Mouse (Mus musculus) lung, embryonic 16.5 days (tissue): Measurements from ENCODE around the gene Rtn2. TPM values are rescaled to one million over a fixed set of nuclear protein-coding genes. Genes with fewer than 3 reads are reported as not detected.
"Not testable (repeated sequence)": the region's sequence is repeated elsewhere in the genome, so short reads cannot be mapped to it uniquely, and the experiment has no call there.

Experiments used
- ATAC-seq: fragments of 200-750 bp; cut with Nextera tagmentation; 2 replicates; pipeline ENCODE4 v1.8.0; 2017; ENCODE audit warnings: low read depth, mild to moderate bottlenecking, moderate library complexity
- H3K27ac ChIP-seq: fragments of 300-500 bp; sonication (generic); 2 replicates; pipeline ENCODE4 v1.5.1; 2014; ENCODE audit warnings: mild to moderate bottlenecking, control low read depth, low read length
- H3K27me3 ChIP-seq: fragments of 300-500 bp; sonication (generic); 2 replicates; pipeline ENCODE4 v1.6.1; 2014; ENCODE audit warnings: low read depth, low read length, mixed read lengths; ENCODE audit not compliant: control insufficient read depth, insufficient read depth
- H3K36me3 ChIP-seq: fragments of 300-500 bp; sonication (generic); 2 replicates; pipeline ENCODE4 v1.6.1; 2014; ENCODE audit warnings: low read length; ENCODE audit not compliant: control insufficient read depth, insufficient read depth
- H3K4me1 ChIP-seq: fragments of 300-500 bp; sonication (generic); replicated peaks from 2 replicates; pipeline ENCODE4 v1.6.1; 2014; ENCODE audit warnings: low read length, mixed read lengths; ENCODE audit not compliant: control insufficient read depth, insufficient read depth
- H3K4me2 ChIP-seq: fragments of 300-500 bp; sonication (generic); 2 replicates; pipeline ENCODE4 v1.6.1; 2014; ENCODE audit warnings: low read depth, low read length, control low read depth
- H3K4me3 ChIP-seq: fragments of 300-500 bp; sonication (generic); 2 replicates; pipeline ENCODE4 v1.5.1; 2014; ENCODE audit warnings: mild to moderate bottlenecking, low read length, control low read depth
- H3K9ac ChIP-seq: fragments of 300-500 bp; sonication (generic); 2 replicates; pipeline ENCODE4 v1.6.1; 2014; ENCODE audit warnings: low read length, control low read depth
- H3K9me3 ChIP-seq: fragments of 300-500 bp; sonication (generic); 2 replicates; pipeline ENCODE4 v1.6.1; 2016; ENCODE audit warnings: low read length; ENCODE audit not compliant: control insufficient read depth
- WGBS: fragments of 180-500 bp; shearing (Covaris S2); extraction: QIAGEN DNeasy Blood & Tissue Kit; methylation state at CpG from one replicate; pipeline ENCODE4 v1.1.7; 2014; 5-methylcytosine and 5-hydroxymethylcytosine counted together
- polyA plus RNA-seq: library from polyadenylated mRNA; unstranded; fragments of >200 nt; fragmentation: Nextera tagmentation; extraction: Ambion mirVana; gene quantifications from 2 replicates; pipeline ENCODE4 v1.2.1, GENCODE M21; 2015

Rtn2 gene
- polyA plus RNA-seq, 1 experiment from 2014 or later = 13.8 TPM

DNA sequence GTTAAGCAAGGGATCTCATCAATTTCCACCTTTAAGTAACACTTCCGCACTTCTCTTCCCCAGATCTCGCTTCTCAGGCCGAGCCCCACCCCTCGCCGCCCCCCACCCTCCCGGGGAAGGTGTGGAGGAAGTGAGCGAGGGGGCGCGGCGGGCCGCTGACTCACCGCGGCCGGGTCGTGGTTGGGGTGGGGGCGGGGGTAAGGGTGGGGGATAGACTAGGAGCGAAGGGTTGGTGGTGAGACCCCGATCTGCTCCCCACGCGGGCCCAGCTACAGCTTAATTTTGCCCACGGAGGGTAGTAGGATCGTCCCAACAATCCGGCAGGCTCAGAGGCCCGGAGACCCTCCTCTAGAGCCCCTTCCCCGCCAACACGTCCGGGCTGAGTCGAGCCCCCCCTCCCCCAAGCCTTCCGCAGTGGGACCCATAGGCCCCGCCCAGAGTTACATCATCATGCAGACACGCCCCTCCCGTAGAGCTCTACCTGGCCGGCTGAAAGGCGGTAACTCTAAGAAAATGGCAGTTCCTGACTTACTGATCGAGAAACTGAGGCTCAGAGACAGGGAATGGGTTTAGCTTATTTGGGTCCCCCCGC is 10.2 kb upstream of the Rtn2 start:
- Histone ChIP-seq H3K9ac (peak overlapping the region; percentile 79), H3K36me3 (no peaks in the 10 kb centered on the region), H3K9me3 (no peaks in the 10 kb centered on the region), H3K27me3 (peaks cover under 1% of the 10 kb centered on the region; the same call in 1 of the 2 replicates), H3K4me3 (peak overlapping the region; percentile 72), H3K27ac (peak overlapping the region; percentile 98), H3K4me1 (peaks cover 18% of the 10 kb centered on the region), H3K4me2 (peak overlapping the region; percentile 90)
- WGBS = 1% methylated on average over 33 of the region's 36 CpGs
- ATAC-seq = peak; percentile 60

- Histone ChIP-seq H3K9me3 (no peaks in the 10 kb centered on the region), H3K4me2 (no peak overlapping the region), H3K27me3 (peaks cover 40% of the 10 kb centered on the region), H3K4me3 (no peak overlapping the region), H3K27ac (no peak overlapping the region), H3K36me3 (no peaks in the 10 kb centered on the region), H3K9ac (no peak overlapping the region), H3K4me1 (peaks cover 9% of the 10 kb centered on the region; the same call in 1 of the 2 replicates)
- 46% methylated on average over 4 of the region's 4 CpGs for WGBS
- ATAC-seq = no peak
Observed at GRCm38 (mm10) chr7:19276253-19276652, 6.2 kb upstream of the Rtn2 start.

DNA sequence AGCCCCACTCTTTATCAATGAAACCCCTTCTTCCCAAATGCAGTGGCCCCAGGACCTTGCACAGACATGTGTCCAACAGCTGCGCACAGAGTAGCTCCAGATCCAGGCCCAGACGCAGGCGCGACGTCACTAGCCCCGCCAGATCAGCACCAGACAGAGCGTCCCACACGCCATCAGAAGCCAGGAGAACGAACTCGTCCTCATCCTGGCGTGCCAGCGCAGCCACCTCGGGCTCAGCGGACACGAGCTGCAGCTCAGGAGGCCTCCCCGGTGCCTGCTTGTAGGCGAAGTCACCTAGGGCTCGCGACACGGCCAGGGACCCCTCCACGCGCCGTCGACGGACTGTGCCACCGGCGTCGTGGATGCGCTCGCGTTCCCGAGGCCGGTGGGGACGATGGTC is 3.4 kb upstream of the Rtn2 start:
- H3K9me3 ChIP-seq = no peaks in the 10 kb centered on the region
- no peak overlapping the region for H3K27ac ChIP-seq
- peak overlapping the region; percentile 36; the same call in 1 of the 2 replicates for H3K4me2 ChIP-seq
- WGBS = 3% methylated on average over 33 of the region's 34 CpGs
- H3K36me3 ChIP-seq = no peaks in the 10 kb centered on the region
- no peak overlapping the region for H3K9ac ChIP-seq
- H3K4me3 ChIP-seq = peak overlapping the region; percentile 24
- H3K27me3 ChIP-seq = peaks cover 48% of the 10 kb centered on the region
- no peak for ATAC-seq
- H3K4me1 ChIP-seq = peaks cover 13% of the 10 kb centered on the region

DNA sequence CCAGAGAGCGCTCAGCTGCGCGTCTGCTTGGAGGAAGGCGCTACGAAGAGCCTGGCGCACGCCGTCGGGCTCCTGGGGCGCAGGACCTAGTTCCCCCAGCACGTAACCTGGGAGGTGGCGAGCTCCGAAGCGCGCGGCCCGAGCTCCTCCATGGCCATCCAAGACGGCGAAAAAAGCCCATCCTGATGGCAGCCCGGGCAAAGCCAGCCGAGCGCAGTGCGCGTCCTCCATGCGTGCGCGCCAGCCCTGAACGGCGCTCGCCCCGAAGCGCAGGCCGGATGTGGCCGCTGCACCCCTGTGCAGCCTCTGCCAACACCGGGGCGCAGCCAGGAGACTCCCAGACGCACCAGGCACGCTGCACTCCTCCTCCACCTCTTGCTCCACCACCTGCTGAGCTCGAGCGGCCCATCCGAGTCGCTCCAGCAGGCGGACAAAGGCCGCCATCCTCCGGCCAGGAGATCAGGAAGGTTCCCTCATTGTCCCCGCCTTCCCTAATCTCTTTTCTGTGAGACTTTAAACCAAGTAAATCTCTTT is 2.8 kb upstream of the Rtn2 start, which contains the start of gene Ppm1n:
TSS of gene Ppm1n (minus strand) at position 484 of the 534 bp plus-strand sequence.
- Histone ChIP-seq H3K27ac (no peak within 1 kb of the TSS), H3K27me3 (peaks cover 48% of the 10 kb centered on the region), H3K4me1 (peaks cover 13% of the 10 kb centered on the region), H3K36me3 (no peaks in the 10 kb centered on the region), H3K9me3 (no peaks in the 10 kb centered on the region), H3K9ac (no peak within 1 kb of the TSS), H3K4me3 (peak within 1 kb of the TSS; percentile 24), H3K4me2 (peak within 1 kb of the TSS; percentile 36)
- under 1% methylated on average over 45 of the region's 46 CpGs for WGBS
- ATAC-seq = no peak

- not testable (repeated sequence) for ATAC-seq, H3K27ac ChIP-seq
- 30% methylated on average over 6 of the region's 6 CpGs for WGBS
Observed at GRCm38 (mm10) chr7:19281680-19282304, 632 bp upstream of the Rtn2 start.

DNA sequence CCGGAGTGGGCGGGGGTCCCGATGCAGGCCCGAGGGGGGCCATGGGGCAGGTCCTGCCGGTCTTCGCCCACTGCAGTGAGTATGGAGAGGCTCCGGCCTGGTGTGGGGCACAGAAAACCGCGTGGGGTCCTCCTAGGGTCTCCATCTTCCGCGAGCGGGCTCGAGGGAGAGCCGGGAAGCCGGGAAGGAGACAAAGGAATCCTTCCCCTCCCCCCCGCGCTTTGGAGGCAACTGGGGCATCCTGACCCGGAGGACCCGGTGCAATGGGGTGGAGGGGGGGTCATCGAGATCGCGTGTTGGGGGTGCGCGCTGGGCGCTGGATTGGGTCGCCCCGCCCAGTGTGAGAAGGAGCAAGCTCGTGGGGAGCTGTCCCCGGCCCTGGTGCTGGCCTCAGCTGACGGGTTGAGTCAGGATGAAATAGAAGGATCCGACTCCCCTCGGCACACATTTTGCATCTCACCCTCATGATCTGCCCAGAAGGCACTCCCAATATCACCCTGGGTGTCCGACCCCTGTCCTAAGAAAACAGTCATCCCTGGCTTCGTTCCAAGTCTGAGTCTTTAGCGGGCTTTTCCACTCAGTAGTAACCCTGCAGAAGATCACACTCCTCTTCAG is 474 bp downstream of the Rtn2 start:
- peak; percentile 71 for ATAC-seq
- Histone ChIP-seq H3K4me2 (peak overlapping the region; percentile 99), H3K36me3 (no peaks in the 10 kb centered on the region), H3K4me3 (peak overlapping the region; percentile 61), H3K9ac (peak overlapping the region; percentile 43), H3K4me1 (peaks cover 13% of the 10 kb centered on the region), H3K27me3 (peaks cover 41% of the 10 kb centered on the region), H3K27ac (no peak overlapping the region), H3K9me3 (no peaks in the 10 kb centered on the region)
- WGBS = 1% methylated on average over 32 of the region's 35 CpGs

More at GRCm38 (mm10) chr7:19281680-19282304, 632 bp upstream of the Rtn2 start:
- H3K9me3 ChIP-seq, H3K9ac ChIP-seq, H3K36me3 ChIP-seq: not testable (repeated sequence)
- H3K4me2 ChIP-seq = peak overlapping the region; percentile 99
- H3K27me3 ChIP-seq = peaks cover 48% of the 10 kb centered on the region
- H3K4me1 ChIP-seq = peaks cover 13% of the 10 kb centered on the region
- peak overlapping the region; percentile 61 for H3K4me3 ChIP-seq

GRCm38 (mm10) chr7:19283406-19283804 is 981 bp downstream of the Rtn2 start:
- peaks cover 36% of the 10 kb centered on the region for H3K27me3 ChIP-seq
- 27% methylated on average over 14 of the region's 14 CpGs for WGBS
- peak overlapping the region; percentile 99 for H3K4me2 ChIP-seq
- ATAC-seq = no peak
- H3K9me3 ChIP-seq = no peaks in the 10 kb centered on the region
- no peak overlapping the region for H3K9ac ChIP-seq
- H3K36me3 ChIP-seq = no peaks in the 10 kb centered on the region
- H3K27ac ChIP-seq = no peak overlapping the region
- peaks cover 13% of the 10 kb centered on the region for H3K4me1 ChIP-seq
- H3K4me3 ChIP-seq = peak overlapping the region; percentile 2; the same call in 1 of the 2 replicates

GRCm38 (mm10) chr7:19284763-19285162 is 2.3 kb downstream of the Rtn2 start:
- Histone ChIP-seq H3K27me3 (peaks cover 23% of the 10 kb centered on the region), H3K27ac (no peak overlapping the region), H3K36me3 (no peaks in the 10 kb centered on the region), H3K4me3 (no peak overlapping the region), H3K4me1 (peaks cover 7% of the 10 kb centered on the region), H3K9ac (no peak overlapping the region), H3K4me2 (no peak overlapping the region), H3K9me3 (no peaks in the 10 kb centered on the region)
- no peak for ATAC-seq
- WGBS = 19% methylated on average over 4 of the region's 4 CpGs
